Mouse (Mus musculus) gastrocnemius, adult 2 months (tissue): ENCODE measurements around the gene Gzme. TPM values are rescaled to one million over a fixed set of nuclear protein-coding genes. Genes with fewer than 3 reads are reported as not detected.
A peak's percentile ranks its signal among the peaks of the same experiment; 100 is the strongest.

Source experiments
- DNase-seq: peaks from one replicate; pipeline ENCODE4 v3.0.0; 2022
- H3K27ac ChIP-seq: fragments of 200-600 bp; 2 replicates; pipeline ENCODE4 v1.8.1; 2022; ENCODE audit warnings: mild to moderate bottlenecking
- H3K4me3 ChIP-seq: fragments of 200-600 bp; 2 replicates; pipeline ENCODE4 v1.8.1; 2022; ENCODE audit warnings: mild to moderate bottlenecking, moderate library complexity
- CTCF ChIP-seq: fragments of 200-600 bp; IDR thresholded peaks from 2 replicates; pipeline ENCODE4 v1.8.1; 2022; ENCODE audit warnings: antibody characterized with exemption, mild to moderate bottlenecking, moderate library complexity
- intact Hi-C: fragments of 180-260 bp; cut with DNase I; formaldehyde crosslinking; loops from one replicate; pipeline ENCODE4 v1.15.1; 2025
- microRNA-seq: library from miRNA; unstranded; fragments of <30 nt; microRNA quantifications from one replicate; pipeline ENCODE4 v1.2.0, GENCODE M21; 2021
- total RNA-seq, 2 experiments: library from RNA; stranded (reverse); gene quantifications; 2 replicates each; pipeline ENCODE4 v1.2.3; 2021

The Gzme gene
- total RNA-seq, 2 experiments from 2014 or later = not detected

DNA sequence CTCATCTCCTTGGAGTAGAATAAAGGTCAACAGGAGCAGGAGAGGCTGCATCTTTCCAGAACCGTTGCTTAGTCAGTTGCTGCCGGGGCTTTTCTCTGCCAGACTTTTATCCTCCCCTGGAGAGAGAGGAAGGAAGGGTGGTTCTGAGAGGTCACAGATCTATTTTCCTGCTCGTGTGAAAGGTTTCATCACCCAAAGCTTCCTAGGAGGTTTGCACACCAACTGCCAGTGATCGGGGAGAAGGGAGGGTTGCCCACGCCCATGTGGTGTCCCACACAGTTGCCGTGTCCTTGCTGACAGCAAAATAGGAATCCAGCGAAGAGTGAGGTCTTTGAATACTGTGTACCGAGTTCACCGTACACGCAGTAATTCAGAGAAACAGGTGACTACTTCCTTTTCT is 18.0 kb downstream of the Gzme start, which contains the start of gene Ctsg:
Ctsg (minus strand) TSS at position 189 of the 400 bp plus-strand sequence.
- DNase-seq = no peak
- intact Hi-C loops = no loop called here
- no peak within 1 kb of the TSS for H3K27ac ChIP-seq
- H3K4me3 ChIP-seq = no peak within 1 kb of the TSS
- no peak for TF ChIP-seq CTCF

DNA sequence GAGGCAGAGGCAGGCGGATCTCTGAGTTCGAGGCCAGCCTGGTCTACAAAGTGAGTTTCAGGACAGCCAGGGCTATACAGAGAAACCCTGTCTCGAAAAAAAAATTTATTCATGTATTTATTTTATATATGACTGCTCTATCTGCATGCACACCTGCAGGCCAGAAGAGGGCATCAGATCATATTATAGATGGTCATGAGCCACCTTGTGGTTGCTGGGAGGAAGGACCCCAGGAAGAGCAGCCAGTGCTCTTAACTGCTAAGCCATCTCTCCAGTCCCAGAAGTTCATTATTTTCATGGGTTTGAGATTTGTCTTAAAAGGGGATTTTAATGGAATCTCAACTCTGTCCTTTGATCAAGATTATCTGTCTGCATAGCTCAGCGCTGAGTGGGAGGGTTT is 21.5 kb downstream of the Gzme start:
- peak; percentile 28 for TF ChIP-seq CTCF
- no peak for DNase-seq
- Histone ChIP-seq H3K27ac (no peak overlapping the region), H3K4me3 (no peak overlapping the region)
- intact Hi-C loops = no loop called here

DNA sequence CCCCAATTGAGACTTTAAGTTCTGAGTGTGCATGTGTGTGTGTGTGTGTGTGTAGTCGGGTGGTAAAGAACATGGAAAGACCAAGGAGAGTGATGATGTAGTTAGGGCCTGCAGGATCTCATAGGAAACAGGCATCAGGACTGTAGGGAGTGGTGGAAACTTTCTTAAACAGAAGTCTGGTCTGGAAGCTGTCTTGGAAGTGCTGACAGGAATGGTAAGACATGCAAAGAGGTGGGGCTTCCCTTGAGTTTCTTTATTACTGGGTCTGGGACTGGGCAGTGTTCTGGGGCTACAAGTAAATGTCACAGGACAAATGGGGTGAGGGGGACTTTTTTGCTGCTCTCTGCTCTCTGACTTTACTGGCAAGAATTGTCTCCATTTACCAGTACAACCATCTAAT is 22.8 kb downstream of the Gzme start:
- intact Hi-C loops = no loop called here
- H3K4me3 ChIP-seq = no peak overlapping the region
- no peak overlapping the region for H3K27ac ChIP-seq
- TF ChIP-seq CTCF = no peak
- DNase-seq = no peak

DNA sequence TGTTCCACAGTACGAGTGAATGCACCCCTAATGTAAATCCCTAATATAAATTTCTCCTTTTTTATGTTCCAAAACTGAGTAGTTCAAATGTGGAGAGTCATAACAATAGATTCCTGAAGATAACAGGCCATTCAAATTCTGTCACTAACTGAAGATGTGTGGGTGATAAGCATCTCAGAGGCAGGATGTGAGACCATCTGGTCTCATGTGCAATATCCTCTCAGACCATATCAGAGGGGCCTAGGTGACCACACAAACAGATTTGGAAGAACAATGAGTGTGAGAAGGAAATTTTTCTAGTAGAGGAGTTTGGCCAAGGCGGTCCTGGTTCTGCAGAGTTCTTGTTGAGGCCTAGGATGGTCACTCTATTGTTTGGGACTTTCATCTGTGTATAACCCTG is 27.1 kb downstream of the Gzme start:
- TF ChIP-seq CTCF = no peak
- no peak for DNase-seq
- no peak overlapping the region for H3K4me3 ChIP-seq
- H3K27ac ChIP-seq = no peak overlapping the region
- intact Hi-C loops = no loop called here

DNA sequence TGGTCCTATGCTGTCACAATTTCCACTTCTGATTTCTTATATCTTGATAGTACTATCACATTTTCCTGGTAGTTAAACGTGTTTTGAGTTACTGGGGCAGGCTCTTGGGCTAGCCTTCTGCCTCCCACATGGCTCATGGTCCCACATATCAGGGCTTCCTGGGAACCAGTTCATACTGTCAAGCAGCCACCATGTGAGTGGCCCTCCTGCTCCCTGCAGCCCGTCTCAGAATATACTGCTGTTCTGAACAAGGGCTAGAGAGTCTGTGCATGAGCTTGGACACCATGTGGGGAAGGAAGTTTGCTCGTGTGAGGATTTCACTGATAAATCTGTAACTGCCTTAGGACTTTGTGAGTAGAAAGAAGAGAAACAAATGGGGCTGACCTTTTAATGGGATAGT is 33.7 kb downstream of the Gzme start:
- Histone ChIP-seq H3K4me3 (no peak overlapping the region), H3K27ac (no peak overlapping the region)
- TF ChIP-seq CTCF = no peak
- intact Hi-C loops = no loop called here
- DNase-seq = no peak

DNA sequence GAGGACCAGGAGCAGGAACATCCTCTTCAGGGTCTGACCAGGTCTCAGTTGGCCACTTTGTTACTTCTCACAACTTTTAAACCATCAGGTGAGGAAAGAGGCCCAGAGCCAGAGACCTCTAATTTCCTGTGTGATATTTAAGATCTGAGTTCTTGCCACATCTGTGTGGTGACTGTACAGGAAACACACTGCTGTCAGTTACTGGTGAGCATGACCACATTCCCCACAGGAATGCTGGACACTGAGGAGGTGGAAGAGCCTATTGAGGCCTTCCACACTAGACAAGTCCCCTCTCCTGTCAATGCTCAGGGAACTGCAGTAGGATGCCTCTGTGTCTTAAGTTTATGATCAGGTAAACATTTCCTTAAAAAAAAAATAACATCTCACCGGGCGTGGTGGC is 35.3 kb downstream of the Gzme start, which contains the start of gene Mcpt8:
Mcpt8 (minus strand) TSS at position 107 of the 400 bp plus-strand sequence.
- no peak for TF ChIP-seq CTCF
- Histone ChIP-seq H3K27ac (no peak within 1 kb of the TSS), H3K4me3 (no peak within 1 kb of the TSS)
- no peak for DNase-seq
- intact Hi-C loops = no loop called here

DNA sequence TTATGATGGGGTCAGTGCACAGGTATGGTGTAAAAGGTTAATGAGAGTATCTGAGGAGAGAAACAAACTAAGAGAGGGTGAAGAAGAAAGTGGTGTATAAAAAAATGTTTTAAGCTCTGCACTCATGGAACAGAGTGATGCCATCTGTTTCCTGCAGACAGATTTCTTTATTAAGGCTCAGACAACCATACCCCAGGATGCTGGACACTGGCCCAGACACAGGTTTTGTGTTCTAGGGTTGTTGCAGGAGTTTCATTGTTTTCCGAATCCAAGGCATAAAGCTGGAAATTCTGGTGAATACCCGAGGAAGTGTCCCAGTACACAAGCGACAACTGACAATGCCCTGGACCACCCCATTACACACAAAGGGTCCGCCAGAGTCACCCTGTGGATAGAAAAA is 38.4 kb downstream of the Gzme start:
- TF ChIP-seq CTCF = no peak
- DNase-seq = no peak
- H3K27ac ChIP-seq = no peak overlapping the region
- intact Hi-C loops = no loop called here
- H3K4me3 ChIP-seq = no peak overlapping the region

Small RNA genes within 50 kb of the gene (microRNA-seq; reads per million reads assigned to microRNA genes)
- gene Mir6949 = not detected

Other genes starting within 250 kb of the Gzme start
- gene Cbln3, start 236.2 kb downstream of the Gzme start, total RNA-seq = not detected
- gene Khnyn, start 235.7 kb downstream of the Gzme start, total RNA-seq = 1 to 10 TPM; 6.4 to 8.1 TPM
- 100 to 1,000 TPM; 113 to 127 TPM for gene Sdr39u1, start 220.3 kb downstream of the Gzme start, total RNA-seq
- 1 to 10 TPM in 1 of 2 experiments, under 1 TPM in 1; 0.99 to 3.2 TPM for gene Cma1, start 175.9 kb downstream of the Gzme start, total RNA-seq
- under 1 TPM in 1 of 2 experiments, not detected in 1; 0.28 TPM for gene Cma2, start 169.6 kb downstream of the Gzme start, total RNA-seq
- gene Mcpt1, start 102.7 kb downstream of the Gzme start, total RNA-seq = not detected
- gene Mcpt9, start 90.1 kb downstream of the Gzme start, total RNA-seq = not detected
- gene Mcpt2, start 78.6 kb downstream of the Gzme start, total RNA-seq = not detected
- gene Mcpt4, start 58.3 kb downstream of the Gzme start, total RNA-seq = 1 to 10 TPM; 2.1 to 4.0 TPM
- gene Mcpt8, start 35.4 kb downstream of the Gzme start, total RNA-seq = not detected
- not detected for gene Ctsg, start 18.1 kb downstream of the Gzme start, total RNA-seq
- gene Gzmd, start 12.0 kb upstream of the Gzme start, total RNA-seq = not detected
- gene Gzmg, start 39.0 kb upstream of the Gzme start, total RNA-seq = not detected
- gene Gzmn, start 54.0 kb upstream of the Gzme start, total RNA-seq = not detected
- not detected for gene Gzmf, start 90.8 kb upstream of the Gzme start, total RNA-seq
- not detected for gene Gzmc, start 114.0 kb upstream of the Gzme start, total RNA-seq
- not detected for gene Gzmb, start 141.6 kb upstream of the Gzme start, total RNA-seq
- gene Atp12a, start 244.4 kb upstream of the Gzme start, total RNA-seq = not detected